Mouse (Mus musculus): ENCODE results near the gene Fam189a2.

The Fam189a2 gene

DNA sequence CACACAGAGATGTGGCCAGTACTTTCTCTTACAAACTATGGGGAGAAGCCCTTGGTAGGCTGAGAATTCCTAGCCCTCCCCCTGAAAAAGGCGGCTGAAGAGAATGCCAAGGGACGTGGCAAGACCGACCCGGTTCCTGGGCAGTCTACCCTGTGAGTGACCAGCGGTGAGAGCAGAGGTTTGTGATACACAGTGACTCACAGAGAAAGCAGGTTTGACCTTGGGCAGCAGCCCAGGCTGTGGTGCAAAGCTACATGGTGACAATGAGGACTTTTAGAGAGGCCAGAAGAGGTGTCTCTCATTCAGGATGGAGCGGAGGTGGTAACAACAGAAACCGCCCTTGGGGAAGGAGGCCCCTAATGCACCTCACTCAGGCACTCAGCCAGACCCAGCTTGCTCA, 59.4 kb downstream of the Fam189a2 start:
- no peak for DNase-seq

DNA sequence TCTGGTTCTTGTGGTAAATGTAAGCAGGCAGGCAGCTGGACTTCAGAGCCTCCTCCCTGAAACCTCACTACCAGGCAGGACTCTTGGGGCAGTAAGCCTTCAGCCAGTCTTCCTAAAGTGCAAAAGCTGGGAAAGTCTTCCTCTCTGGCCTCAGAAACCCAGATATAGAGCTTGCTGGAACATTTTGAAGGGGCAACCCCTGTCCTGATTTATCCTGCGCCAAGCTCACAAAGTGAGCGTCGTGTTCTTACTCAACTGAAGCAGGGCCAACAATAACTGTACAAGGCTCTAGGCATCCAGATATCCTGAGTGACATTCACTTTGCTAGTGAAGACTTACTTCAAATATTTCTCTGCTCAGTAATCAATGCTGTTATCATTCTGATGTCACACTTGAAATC, 60.4 kb downstream of the Fam189a2 start:
- DNase-seq, result no peak

DNA sequence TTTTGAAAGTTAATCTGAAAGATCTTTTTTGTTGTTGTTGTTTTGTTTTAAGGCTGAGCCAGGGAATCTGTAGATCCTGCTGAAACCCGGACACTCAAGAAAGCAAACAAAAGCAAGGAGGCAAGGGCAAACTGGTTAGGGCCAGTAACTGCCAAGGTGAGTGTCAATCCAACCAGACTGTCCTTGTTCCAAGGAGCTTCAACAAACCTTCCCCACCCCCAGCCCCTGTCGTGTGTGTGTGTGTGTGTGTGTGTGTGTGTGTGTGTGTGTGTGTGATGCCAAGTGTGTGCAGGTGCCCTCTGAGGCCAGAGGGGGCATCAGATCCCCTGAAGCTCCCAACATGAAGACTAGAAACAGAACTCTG, 62.0 kb downstream of the Fam189a2 start:
- no peak for DNase-seq

DNA sequence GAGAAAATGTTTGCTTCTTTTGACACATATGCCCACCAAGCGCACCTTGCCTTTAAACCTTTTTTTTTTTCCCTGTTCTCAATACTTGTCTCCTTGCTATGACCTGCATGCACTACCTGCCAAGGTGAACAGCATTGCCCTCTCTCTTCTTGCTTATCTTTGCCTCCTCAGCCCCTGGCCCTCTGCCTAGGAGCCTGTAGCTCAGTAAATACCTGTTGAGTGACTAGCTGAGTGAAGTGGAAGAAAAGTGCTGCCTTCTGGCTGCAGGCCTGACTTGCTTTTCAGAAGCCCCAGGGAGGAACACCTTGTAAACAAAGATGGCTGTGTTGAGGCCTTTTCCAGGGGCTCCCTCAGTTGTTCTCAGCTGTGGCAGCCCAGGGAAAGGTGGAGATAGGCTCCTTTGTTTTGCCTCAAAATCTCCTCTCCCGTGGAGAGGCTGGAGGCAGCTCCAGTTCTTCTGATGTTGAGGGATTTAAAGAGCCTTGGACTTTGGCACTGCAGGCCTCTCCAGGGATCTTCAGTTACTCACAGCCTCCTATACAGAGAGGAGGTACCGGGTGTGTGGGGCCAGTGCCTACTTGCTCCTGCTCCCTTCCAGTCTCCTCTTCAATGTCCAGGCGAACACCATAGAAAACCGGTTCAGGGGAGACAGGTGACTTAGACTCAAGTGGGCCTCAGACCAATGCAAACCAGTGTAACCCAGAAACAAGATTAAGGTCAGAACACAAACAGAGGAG, 62.5 kb downstream of the Fam189a2 start:
- no peak for DNase-seq

DNA sequence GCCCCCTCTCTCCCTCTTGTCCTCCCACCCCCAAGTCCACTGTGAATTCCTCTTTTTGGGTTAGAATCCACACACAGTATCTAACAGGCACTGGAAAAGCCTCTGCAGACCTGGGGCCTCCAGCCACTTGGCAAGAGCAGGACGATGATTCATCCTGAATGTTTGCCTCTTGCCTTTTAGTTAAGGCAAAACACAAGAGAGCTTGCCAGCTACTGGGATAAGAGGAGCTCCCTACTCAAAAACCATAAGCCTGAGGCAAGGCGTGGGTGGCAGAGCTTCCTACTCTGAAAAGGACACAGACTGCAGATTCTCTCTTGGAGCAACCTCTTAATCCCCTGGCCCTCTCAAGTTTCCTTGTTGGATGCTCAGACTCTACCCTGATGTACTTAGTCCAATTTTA, 63.7 kb downstream of the Fam189a2 start:
- DNase-seq, result peak; percentile 67

DNA sequence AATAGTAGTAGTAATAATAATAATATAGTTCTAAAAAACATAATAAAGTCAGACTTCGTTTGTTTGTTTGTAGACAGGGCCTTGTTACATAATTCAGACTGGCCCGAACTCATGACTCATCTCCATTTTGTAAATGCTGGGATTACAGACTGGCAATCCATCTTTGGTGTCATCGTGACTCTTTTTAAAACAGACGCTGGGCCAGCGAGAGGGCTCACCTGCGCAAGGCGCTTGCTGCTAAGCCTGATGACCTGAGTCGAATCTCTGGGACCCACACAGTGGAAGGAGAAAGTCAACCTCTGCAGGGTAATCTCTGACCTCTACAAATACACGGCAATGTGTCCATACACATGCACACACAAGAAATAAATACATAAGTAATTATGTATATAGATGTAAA, 64.4 kb downstream of the Fam189a2 start:
- no peak for DNase-seq

DNA sequence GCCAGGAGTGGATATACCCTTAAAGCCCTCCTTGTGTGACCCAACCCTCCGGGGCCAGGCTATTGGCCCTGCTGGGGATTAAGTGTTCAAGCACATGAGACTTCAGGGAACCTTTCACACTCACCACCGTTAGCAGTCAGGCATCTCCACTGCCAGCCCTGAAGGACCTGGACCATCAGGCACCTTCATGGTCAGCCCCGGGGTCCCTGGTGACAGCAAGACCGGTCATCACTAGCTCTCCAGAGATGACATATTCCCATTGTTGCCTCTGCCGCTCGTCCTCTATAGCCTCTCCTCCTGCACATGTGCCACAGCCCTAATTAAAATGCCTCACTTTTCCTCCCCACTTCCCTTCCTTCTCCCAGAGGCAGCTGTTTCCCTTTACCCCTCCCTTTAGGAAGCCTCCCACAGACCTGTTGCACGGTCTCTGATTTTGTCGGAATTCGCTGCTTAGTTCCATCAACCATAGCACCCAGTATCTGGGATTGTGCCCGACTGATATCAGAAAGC, 66.4 kb downstream of the Fam189a2 start:
- DNase-seq, result no peak

DNA sequence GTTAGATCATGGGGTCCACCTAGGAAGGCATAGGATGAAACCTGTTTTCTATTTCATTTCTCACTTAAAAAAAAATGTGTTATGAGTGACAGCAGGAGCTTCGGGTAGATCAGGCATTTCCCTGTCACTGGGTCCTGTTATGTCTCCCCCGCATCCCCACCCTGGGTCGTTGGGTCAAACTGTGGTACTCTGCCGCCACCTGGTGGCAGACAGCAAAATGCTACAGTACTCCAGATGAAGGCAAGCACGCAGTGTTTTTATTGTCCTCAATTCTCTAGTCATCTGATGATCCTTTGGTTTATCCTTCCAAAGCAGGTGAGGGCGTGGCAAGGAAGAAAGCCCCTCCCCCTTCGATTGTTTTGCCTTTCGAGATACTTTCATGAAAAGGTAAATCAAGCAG, 69.3 kb downstream of the Fam189a2 start:
- DNase-seq, result peak; percentile 80

DNA sequence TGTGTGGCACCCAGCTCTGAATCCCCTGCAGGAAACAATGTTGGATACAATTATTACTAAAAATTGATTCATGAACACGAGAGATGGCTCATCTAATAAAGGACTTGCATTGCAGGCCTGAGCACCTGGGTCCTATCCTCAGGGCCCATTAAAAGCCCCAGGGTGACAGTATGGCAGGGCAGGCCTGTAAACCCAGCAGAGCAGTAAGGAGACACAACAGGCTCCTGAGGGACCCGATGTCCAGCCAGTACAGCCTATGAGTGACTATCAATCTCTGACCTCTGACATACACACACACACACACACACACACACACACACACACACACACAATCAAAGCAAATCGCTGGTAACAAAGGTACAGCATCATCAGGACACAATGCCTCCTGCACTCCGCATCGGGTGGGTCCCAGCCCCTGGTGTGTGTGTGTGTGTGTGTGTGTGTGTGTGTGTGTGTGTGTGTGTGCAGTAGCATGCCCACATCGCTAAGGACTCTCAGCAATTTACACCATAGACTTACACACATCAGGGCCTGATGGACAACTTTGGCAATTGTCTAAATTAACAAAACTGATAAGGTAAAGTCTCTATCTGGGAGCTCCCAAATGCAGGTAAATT, 69.9 kb downstream of the Fam189a2 start:
- no peak for DNase-seq

DNA sequence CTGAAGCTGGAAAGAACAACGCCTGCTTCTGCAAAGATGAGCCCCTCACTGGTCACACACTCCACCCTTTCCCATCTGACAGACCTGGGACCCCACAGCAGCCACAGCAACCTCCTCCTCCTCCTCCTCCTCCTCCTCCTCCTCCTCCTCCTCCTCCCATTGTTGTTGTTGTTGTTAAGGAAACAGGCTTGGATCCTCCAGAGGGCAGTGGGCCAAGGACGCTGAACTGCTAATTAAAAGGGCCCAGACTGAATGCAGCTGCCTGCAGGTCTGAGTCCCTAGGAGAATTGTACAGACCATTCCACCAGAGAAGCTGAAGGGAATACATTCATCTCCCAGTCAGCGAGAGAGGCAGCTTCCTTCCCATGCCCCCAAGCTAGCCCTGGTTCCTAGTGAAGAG, 70.5 kb downstream of the Fam189a2 start:
- no peak for DNase-seq

DNA sequence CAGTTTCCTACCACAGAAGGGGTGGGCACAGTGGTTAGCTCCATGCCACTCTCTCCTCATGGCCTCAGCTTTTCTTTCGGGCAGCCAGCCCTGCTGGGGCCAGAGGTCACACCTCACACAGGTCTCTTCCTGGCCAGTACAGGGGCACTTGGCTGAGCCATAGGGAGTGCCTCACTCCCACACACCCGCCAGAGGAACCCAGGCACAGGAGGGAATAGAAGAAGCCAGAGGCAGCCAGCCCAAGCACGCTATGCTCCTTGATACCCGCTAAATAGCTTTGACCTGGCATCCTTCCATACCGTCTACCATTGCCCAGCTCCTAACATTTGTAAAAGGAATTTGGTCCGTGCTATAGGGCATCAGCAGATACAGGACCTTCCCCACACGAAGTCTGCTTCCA, 70.9 kb downstream of the Fam189a2 start:
- DNase-seq, result no peak

DNA sequence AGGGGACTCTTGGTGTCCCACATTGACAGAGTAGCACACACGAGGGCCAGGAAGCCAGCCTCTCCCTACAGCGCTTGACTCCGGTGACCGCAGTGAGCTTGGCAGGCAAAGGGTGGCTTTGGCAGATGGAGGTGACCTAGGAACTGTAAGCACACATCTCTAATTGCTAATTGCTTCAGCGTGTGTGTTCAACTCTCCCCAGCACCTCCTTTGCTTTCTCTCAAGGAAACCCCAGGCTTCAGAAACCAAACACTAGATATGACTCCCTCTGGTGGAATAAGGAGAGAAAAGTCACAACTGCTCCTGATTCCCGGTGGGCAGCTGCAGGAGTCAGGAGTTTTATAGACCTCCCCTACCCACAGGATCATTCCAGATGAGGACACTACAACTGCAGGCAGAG, 71.9 kb downstream of the Fam189a2 start:
- DNase-seq, result peak; percentile 29

DNA sequence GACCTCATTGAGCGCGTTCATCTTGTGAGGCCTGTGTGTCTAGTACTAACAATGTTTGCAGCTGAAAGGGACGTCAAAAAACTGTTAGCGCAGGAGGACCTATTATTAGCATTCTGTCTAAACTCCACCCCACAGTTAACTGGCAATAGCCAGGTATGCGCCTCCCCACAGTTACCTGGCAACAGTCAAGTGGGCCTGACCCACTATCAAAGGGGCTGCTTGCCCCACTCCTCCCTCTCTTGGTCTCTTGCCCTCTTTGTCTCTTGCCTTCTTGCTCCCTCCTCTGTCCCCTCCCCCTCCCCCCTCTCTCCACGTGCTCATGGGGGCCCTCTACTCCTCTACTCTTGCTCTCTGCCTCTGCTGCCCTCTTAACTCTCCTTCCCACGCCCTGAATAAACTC, 73.3 kb downstream of the Fam189a2 start:
- no peak for DNase-seq

DNA sequence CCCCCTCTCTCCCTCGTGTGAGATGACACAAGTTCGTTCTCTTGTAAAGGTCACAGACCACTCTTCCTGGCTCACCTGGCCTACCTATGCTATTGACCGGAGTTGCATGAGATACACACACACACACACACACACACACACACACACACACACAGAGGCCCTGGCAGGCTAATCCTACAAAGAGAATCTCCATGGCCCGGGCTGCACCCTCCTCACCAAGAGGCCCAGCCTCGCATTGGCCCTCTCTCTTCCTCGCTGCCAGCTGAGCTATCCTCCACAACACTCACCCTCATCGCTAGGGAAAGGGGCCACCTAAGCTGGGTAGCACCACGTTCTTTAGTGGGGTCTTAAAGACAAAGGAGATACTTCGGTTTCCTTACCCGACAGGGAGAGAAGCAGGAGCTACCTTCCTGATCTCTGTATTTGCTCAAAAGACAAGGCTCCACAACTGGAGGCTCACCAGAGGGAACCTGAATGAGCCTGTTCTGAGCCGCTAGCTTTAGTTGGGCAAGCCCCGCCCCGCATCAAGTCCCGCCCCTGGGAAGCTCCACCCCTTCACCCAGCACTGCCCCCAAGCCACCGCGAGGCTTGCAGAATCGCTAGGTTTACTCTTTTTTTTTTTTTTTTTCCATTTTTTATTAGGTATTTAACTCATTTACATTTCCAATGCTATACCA, 74.4 kb downstream of the Fam189a2 start:
- DNase-seq, result no peak

DNA sequence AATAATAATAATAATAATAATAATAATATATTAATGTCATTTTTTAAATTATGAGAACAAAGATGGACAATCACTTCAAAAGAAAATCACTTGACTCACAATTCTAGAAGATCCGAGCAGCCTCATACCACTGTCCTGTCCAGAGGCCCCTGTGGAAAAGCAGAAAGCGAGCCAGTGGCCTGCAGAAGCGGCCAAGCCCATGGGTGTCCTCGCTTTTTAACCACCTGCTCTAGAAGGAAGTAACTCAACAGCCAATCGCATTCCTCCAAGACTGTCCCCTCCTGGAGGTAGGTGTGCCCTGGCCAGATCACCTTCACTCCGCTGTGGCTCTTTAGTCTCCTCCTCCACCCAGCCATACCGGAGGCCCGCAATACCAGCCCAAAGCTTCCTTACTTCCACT, 75.4 kb downstream of the Fam189a2 start:
- DNase-seq, result no peak

DNA sequence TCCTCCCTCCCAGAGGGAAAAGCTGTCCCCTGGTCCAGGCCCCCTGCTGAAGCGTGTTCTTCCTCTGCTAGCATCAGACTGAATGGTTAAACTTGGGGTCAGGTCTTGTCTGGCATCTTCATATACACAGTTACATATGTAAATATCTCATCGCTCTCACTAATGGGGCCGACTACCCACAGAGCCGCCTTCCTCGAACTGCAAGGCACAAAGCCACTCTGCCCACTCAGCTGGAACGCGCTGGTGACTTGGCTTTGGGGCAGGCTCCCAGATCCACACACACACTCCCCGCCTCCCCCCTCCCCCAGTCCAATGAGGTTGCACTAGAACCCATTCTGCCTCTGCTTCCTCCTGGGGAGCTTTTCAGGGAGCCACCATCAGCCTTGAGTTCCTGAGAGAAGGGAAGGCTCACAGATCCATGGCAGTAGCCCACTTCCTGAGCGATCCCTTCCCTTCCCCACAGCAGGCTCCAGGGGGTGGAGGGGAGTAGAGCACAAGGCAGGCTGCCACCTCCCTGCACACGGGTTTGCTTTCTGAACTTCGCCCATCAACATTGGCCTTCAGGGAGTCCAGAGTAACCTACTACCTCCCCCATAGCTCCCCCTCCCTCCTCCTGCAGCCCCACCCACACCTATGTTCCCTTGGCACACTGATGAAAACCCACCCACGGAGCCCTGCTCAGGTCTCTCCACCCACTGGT, 82.4 kb downstream of the Fam189a2 start:
- DNase-seq, result no peak

DNA sequence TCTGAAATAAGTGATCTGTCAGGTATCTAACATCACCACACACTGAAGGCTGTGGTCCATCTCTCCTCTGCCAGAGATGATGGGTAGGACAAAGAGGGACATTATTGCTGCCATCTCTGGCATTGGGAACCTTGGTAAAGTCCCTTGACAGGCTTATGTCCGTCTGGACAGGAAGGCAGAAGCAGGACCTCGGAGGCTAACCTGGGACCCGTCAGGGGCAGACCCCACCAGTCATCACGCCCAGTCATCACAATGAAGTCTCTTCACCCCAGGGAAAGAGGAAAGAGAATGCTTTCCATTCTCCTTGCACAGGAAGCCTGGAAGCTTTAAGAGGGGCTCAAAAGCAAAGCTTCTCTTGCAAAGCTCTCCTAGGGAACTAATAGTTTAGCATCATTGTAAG, 82.9 kb downstream of the Fam189a2 start:
- no peak for DNase-seq

DNA sequence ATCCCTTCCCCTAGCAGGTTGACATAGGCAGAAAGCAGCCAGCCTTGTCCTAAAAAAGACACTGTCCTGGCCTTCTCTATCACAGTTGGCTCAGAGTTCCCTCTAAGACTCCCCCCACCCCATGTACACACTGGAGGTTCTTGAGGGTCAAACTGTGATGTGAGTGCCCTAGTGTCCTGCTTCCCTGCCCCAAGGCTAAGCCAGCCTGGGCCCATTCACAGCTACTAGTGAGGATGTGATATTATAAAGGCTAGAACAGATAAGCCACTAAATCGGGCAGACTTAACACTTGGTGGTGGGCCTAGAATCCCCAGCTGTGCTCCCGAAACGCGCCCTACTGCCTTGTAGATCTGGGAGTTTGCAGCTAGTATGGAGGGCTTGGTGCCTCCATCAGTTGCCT, 84.1 kb downstream of the Fam189a2 start:
- DNase-seq, result no peak

DNA sequence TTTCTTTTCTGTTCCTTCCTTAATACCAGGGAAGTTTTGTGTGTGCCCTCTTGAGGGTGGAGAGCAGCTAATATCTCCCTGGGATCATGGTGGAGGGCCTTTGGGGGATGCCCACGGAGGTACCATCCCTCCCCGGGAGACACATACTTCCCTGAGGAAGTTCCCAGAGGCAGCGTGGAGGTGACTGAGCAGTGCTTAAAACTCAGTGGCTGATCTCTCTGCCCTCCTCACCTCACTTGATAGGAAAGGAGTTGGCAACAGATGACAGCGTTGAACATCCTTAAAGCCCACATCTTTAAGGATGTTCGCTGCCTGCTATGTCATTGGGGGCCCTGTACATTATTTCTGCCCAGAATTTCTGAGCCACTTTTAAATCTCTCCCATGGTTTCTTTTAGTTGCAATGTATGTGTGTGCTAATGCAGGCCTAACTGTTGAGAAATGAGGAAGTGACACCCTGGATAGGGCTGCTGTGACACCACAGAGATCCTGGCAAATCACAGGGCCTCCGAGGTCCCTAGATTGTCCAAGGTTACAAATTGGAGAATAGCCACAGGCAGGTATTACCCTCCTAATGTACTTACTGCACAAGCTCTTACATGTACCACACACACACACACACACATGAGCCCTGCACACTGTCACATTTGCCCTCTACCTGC, 84.7 kb downstream of the Fam189a2 start:
- DNase-seq, result no peak

DNA sequence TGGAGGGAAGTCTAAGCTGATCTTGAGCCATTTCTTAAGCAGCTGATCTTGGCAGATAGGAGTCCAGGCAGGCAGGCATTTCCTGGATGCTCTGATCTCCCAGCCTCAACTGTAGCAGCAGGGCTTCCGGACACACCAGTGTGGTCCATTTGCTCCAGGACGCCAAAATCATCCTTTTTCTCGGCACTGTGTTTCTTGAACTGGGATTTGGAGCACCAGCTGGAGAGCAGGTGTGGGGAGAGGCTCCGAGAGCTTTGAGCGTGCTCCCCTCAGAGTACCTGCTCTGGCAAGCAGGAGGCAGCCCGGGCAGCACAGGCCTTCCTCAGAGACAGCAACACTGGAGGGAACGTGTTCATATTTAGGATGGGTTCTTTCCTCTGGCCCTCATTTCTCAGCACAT, 87.9 kb downstream of the Fam189a2 start:
- peak; percentile 55 for DNase-seq

DNA sequence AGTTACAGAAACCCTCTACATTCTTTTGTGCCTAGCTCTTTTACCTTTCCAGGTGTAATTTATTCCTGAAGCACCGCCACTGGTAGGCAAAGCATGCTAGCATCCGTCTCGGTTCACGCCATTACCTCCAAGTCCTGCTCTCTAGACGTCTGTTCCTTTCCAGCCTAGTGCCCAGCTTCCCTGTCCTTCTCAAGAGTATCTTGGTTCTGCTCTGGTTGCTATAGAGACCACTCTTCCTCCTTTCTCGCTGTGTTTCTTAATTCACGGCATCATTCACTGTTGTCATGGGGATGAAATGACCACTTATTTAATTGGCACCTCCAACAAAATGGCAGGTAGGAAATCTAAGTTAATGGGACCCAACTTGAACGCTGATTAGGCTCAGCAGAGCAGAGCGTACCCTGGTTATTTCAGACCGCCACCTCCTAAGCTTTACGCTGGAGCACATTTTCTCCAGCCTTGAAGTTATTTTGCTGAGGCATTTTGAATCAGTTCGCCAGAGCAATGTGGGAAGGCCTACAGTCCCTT, 89.3 kb downstream of the Fam189a2 start:
- no peak for DNase-seq

DNA sequence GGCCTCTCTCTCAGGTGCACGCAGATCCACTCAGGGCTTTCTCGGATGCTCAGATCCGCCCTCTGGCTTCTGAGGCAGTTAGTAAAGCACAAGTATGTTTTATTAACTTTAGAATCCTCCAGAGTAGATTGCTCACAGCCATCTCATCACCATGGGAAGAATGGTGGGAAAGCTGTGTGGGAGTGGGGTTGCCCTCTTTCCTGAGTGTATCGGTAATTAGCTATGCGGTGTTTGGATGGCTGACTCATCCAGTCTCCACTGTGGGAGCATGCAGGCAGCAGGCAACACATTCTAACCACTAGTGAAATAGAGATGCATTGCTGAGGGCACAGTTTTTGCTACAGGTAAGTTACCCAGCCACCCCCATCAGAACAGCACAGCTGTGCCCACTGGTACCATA, 100.0 kb downstream of the Fam189a2 start:
- no peak for DNase-seq

DNA sequence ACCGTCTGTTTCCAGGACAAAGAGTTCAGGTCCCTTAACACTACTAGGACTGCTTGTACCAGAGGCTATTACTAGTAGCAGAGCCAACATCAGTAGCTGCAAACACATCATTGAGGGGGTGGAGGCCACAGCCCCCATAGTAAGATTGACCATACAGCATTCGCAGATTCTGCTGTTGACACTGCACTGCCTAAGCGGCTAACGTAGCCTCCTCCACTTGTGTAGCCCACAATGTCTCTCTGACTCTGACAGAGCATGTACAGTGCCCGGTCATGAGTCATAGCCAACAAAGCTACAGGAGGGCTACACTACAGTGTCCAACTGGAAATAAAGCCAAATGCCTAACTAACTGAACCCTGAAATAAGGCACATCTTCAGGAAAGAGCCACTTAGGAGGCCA, 105.3 kb downstream of the Fam189a2 start:
- DNase-seq, result peak; percentile 55

Measured in cerebellum, adult 8-10 months (tissue).